Mouse (Mus musculus): ENCODE data around the gene Cnbd2.

Cnbd2 gene

DNA sequence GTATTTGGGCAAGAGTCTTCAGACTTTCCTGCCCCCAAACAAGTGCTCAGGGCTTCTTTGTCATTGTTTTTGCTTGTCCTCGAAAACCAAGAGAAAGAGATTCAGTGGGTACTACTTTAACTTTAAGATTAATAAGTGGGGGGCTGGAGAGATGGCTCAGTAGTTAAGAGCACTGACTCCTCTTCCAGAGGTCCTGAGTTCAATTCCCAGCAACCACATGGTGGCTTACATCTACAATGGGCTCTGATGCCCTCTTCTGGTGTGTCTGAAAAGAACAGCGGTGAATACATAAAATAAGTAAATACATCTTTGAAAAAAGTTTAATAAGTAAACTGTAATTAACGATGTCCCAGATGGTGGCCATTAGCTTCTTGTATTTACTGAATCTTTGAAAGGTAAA is 1.1 kb downstream of the Cnbd2 start:
- no peak for DNase-seq

DNA sequence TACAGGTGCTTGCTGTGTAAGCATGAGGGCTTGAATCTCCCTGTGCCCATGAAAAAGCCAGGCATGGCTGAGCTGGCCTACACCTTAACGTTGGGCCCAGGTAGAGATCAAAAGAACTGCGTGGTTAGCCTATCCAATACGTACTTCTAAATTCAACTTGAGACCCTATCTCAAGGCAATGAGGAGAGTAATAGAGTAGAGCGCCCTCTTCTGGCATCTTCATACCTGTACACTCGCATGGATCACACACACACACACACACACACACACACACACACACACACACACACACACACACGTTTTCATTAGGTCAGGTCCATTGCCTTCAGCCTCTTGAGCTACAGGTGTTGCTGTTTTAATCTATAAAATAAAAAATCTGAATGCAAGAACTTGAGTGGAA is 2.7 kb downstream of the Cnbd2 start:
- no peak for DNase-seq

GRCm38 (mm10) chr2:156318491-156318890 is 6.4 kb downstream of the Cnbd2 start:
- DNase-seq: no peak

- DNase-seq: no peak
Measured at GRCm38 (mm10) chr2:156321538-156321937, 9.4 kb downstream of the Cnbd2 start.

GRCm38 (mm10) chr2:156324116-156324588 is 12.1 kb downstream of the Cnbd2 start:
- DNase-seq: no peak

- no peak for DNase-seq
Measured at GRCm38 (mm10) chr2:156324681-156325080, 12.6 kb downstream of the Cnbd2 start.

DNA sequence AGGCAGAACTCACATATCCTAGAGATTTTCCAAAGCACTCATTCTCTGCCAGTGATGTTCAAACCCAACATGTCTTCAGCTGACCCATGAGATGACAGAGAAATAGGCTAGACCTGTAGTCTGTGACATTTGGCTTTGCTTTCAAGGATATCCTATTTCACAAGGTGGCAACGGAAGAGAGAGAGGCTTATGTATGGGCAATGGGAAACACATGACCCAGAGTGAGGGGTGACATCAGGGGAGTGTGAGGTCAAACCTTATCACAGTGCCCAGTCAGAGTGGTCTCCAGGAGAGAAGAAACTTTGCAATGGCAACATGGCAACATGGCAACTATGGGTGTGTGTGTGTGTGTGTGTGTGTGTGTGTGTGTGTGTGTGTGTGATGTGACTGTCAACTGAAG is 18.6 kb downstream of the Cnbd2 start:
- DNase-seq: no peak

- no peak for DNase-seq
Measured at GRCm38 (mm10) chr2:156331446-156331965, 19.4 kb downstream of the Cnbd2 start.

DNA sequence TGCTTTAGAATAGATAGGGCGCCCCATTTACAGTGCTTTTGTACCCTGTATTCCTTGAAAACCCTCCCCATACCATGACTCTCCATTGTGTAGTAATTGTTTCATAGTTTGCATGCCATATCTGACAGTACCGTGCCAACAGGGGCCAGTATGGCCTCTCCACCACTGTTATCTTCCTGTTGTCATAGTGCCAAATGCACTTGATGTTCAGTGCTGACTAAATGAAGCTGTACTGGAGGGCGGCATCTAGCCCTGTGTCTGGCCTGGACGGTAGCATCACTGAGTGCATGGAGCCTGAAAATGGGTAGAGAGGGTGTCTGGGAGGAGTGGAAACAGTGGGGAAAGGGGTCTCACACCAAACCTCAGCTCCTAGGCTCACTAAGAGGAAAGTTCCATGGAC is 28.0 kb downstream of the Cnbd2 start:
- no peak for DNase-seq

DNA sequence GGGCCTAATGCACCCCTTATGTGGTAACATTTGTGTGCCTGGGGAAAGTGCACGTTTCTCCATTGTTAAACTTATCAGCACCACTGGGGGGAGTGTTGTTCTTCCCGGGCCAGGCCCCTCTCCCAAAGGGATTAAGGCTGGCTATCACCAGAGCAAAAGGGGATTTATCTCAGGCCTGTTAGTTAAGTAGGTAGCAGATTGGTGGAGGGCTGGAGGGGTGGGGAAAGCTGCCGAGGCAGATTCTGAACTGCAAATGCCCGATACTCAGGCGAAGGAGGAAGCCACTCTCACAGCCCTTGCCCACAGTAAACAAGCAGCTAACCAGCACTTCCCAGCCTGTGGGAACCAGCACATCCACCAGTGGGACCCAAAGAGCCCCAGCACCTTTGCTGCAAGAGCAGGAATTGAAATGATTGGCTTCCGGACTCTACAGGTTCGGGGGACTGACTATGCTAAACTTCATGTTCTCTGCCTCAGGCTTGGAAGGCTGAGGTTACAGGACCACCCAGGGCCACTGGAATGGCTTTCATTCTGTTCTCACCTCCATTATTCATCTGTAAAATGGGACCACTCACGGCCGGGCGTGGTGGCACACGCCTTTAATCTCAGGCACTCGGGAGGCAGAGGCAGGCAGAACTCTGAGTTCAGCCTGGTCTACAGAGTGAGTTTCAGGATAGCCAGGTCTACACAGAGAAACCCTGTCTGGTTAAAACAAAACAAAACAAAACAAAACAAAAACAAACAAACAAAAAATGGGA is 32.9 kb downstream of the Cnbd2 start:
- DNase-seq: no peak

DNA sequence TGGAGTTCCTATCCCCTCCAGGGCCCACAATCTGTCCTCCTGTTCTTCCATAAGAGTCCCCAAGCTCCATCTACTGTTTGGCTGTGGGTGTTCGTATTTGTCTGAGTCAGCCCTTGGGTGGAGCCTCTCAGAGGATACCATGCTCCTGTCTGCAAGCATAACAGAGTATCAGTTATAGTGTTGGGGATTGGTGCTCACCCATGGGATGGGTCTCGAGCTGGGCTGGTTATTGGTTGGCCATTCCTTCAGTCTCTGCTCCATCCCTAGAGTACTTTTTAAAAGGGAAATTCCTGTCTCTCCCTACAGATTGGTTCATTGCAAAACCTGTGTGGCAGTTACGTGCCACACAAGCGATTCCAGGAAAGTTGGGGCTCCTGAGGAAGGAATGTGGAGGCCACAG is 36.7 kb downstream of the Cnbd2 start:
- DNase-seq: no peak

GRCm38 (mm10) chr2:156349286-156349848 is 37.3 kb downstream of the Cnbd2 start:
- DNase-seq: no peak

- DNase-seq: peak; percentile 8
Measured at GRCm38 (mm10) chr2:156351243-156351642, 39.1 kb downstream of the Cnbd2 start.

GRCm38 (mm10) chr2:156352413-156353165 is 40.5 kb downstream of the Cnbd2 start:
- peak; percentile 7 for DNase-seq

GRCm38 (mm10) chr2:156353265-156353692 is 41.2 kb downstream of the Cnbd2 start:
- no peak for DNase-seq

DNA sequence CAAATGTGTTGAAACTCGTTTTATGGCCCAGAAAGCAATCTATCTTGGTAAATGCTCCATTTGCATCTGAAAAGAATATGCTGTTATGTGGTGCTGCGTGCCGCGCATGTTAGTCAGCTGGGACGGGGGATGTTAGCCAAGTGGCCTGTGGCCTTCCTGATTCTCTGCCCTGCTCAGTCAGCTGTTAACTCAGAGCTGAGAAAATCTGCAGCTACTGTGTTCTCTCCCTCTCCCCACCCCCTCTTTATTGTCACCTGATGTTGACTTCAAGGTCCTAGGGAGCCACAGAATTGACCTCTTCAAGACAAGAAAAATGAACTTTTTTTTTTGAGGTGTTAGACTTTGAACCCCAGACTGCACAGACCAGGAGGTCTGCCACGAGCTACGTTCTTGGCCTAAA is 43.9 kb downstream of the Cnbd2 start:
- DNase-seq: no peak

- no peak for DNase-seq
Measured at GRCm38 (mm10) chr2:156368465-156368864, 56.4 kb downstream of the Cnbd2 start.

DNA sequence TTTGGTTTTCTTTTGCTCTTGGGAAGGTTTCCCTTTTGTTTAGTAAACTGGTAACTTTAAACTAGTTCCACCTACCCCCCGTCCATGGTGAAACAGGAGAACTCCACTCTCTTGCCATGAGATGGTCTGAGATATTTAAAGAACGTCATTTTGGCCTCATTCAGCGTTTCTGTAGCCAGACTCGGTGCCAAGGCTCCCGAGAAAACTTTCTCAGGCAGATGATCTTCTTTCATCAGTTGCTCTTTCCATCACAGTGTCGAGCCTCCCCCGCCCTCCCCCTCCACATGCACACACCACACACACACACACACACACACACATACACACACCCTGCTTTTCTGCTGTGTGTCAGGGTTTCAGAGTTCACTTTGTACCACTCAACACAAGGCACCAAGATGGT is 58.8 kb downstream of the Cnbd2 start:
- no peak for DNase-seq

DNA sequence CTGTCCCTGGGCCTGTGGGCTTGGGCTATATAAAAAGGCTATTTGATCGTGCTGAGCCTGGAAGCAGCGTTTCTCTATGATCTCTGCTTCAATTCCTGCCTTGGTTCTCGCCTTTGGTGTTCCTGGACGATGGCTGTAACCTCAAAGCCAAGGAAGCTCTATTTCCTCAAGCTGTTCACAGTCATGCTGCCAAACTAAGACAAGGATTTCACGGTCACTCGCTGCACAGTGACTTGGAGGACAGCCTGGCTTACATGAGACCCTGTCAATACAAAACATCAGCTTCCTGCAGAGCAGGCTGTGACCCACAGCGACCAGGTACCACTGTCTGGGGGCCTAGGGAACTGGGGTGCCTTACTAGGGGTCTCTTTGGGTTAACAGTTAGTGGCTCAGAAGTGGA is 64.9 kb downstream of the Cnbd2 start:
- no peak for DNase-seq

DNA sequence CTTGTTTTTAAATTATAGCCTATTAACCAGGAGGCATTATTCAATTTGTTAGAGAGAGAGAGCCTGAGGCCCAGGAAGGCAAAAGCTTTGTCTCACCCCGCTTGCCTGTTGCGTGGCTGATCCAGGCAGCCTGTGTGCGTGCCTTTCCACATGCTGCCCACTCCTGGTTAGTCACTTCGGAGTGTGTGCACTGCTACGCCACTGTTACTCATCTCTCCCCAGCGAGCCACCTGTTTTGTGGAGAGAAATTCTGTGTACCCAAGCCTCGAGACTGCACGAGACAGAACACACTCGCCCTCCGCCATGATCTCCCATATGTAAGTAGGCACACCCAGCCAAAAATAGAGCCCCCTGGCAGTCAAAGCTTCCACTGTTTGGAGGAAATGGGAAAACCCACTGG is 67.8 kb downstream of the Cnbd2 start:
- no peak for DNase-seq

GRCm38 (mm10) chr2:156381350-156381749 is 69.3 kb downstream of the Cnbd2 start:
- DNase-seq: no peak

- DNase-seq: peak; percentile 81
Measured at GRCm38 (mm10) chr2:156392461-156393154, 80.5 kb downstream of the Cnbd2 start.
